Mouse (Mus musculus) c-Kit-positive CD71-positive TER-119-negative erythroid progenitor cells, embryonic 14.5 days (primary cell): ENCODE data around the gene Slc7a10.

Experiments
- DNase-seq: peaks from one replicate; pipeline ENCODE4 v3.0.0-alpha.2; 2013; ENCODE audit warnings: low read depth

Slc7a10 gene

GRCm38 (mm10) chr7:35185889-35186569 lies at the start of gene Slc7a10:
TSS of gene Slc7a10 (plus strand) at chr7:35186385.
- DNase-seq = no peak

GRCm38 (mm10) chr7:35137524-35137923 lies 48.7 kb upstream of the Slc7a10 start:
- no peak for DNase-seq

- no peak for DNase-seq
Measured at GRCm38 (mm10) chr7:35138481-35138880, 47.7 kb upstream of the Slc7a10 start.

- no peak for DNase-seq
Measured at GRCm38 (mm10) chr7:35139880-35140279, 46.3 kb upstream of the Slc7a10 start.

GRCm38 (mm10) chr7:35141519-35141918 lies 44.7 kb upstream of the Slc7a10 start:
- no peak for DNase-seq

GRCm38 (mm10) chr7:35142522-35142921 lies 43.7 kb upstream of the Slc7a10 start:
- no peak for DNase-seq

- no peak for DNase-seq
Measured at GRCm38 (mm10) chr7:35143864-35144618, 42.1 kb upstream of the Slc7a10 start.

GRCm38 (mm10) chr7:35145068-35145467 lies 41.1 kb upstream of the Slc7a10 start:
- DNase-seq = no peak

- no peak for DNase-seq
Measured at GRCm38 (mm10) chr7:35146269-35146668, 39.9 kb upstream of the Slc7a10 start.

- DNase-seq = no peak
Measured at GRCm38 (mm10) chr7:35149616-35150433, 36.4 kb upstream of the Slc7a10 start.

GRCm38 (mm10) chr7:35150860-35151259 lies 35.3 kb upstream of the Slc7a10 start:
- DNase-seq = no peak

GRCm38 (mm10) chr7:35154449-35154848 lies 31.7 kb upstream of the Slc7a10 start:
- no peak for DNase-seq

- DNase-seq = no peak
Measured at GRCm38 (mm10) chr7:35156561-35157477, 29.4 kb upstream of the Slc7a10 start.

GRCm38 (mm10) chr7:35157512-35157911 lies 28.7 kb upstream of the Slc7a10 start:
- DNase-seq = no peak

- no peak for DNase-seq
Measured at GRCm38 (mm10) chr7:35162443-35162842, 23.7 kb upstream of the Slc7a10 start.

- no peak for DNase-seq
Measured at GRCm38 (mm10) chr7:35163600-35163999, 22.6 kb upstream of the Slc7a10 start.

- DNase-seq = no peak
Measured at GRCm38 (mm10) chr7:35164131-35164530, 22.1 kb upstream of the Slc7a10 start.

GRCm38 (mm10) chr7:35166988-35167387 lies 19.2 kb upstream of the Slc7a10 start:
- DNase-seq = no peak

- no peak for DNase-seq
Measured at GRCm38 (mm10) chr7:35167925-35168324, 18.3 kb upstream of the Slc7a10 start.

- peak; percentile 47 for DNase-seq
Measured at GRCm38 (mm10) chr7:35169341-35169740, 16.8 kb upstream of the Slc7a10 start.

- peak; percentile 38 for DNase-seq
Measured at GRCm38 (mm10) chr7:35171867-35172382, 14.3 kb upstream of the Slc7a10 start.
